Mouse (Mus musculus): Measurements from ENCODE around the gene Erlec1. TPM values are rescaled to one million over a fixed set of nuclear protein-coding genes. Genes with fewer than 3 reads are reported as not detected.

Gene Erlec1
- polyA plus RNA-seq (2012; ENCODE audit: low replicate concordance), result 17.0 and 47.6 TPM in 2 replicates

DNA sequence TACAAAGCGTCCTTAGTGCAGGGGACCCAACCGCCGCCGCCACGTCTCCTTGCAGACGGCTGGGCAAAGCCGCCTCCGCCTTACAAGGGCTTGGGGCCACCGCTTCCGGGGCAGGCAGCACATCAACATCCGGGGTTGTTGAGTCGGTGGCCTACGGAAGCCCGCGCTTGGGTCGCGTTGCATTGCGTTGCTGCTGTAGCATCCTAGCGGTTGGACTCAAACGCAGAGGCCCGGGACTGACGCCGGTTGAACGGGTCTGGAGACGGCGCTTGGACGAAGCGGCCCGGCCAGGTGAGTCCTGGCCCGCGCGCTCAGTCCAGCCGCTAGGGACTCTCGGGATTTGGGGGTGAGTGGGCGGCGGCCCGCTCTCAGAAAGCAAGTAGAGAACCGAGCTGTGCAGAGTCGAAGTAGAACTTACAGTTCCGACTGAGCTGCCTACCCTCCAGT is at the start of gene Erlec1:
Erlec1 (minus strand) TSS at position 57 of the 447 bp plus-strand sequence.

DNA sequence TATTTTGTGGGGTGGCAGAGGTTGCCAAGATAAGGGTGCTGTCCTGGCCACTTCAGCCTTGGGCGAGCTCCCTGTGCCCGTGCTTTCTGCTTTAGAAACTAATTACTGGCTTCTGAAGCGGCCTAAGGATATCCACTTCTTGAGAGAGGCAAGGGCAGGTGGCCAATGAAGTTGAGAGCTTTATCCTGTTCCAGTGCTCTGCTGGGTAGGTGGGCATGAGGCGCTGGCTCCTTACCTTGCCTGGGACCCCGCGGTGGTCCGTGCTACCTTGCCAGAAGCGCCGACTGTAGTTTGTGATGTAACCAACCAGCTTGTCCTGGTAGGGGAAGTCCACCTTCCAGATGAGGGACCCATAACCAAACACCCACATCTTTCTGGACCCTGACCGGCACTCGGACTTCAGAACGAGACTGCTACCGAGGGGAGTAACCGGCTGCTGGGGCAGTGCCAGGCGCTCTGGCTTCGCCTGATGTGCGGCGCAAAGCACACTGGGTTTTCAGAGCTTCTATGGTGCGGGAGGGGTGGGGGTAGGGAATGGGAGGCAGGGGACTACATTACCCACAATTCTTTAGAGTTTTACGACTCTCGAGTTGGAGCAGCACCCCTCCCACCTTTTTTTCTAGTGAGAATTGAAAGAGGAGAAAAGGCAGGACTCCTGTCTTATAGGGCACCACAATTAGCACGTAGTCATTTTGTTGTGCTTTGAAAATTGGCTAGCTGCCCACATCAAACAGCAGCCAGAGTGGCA is 31.9 kb upstream of the Erlec1 start, which contains the start of gene Chac2:
Chac2 (minus strand) TSS at position 474 of the 748 bp plus-strand sequence.

DNA sequence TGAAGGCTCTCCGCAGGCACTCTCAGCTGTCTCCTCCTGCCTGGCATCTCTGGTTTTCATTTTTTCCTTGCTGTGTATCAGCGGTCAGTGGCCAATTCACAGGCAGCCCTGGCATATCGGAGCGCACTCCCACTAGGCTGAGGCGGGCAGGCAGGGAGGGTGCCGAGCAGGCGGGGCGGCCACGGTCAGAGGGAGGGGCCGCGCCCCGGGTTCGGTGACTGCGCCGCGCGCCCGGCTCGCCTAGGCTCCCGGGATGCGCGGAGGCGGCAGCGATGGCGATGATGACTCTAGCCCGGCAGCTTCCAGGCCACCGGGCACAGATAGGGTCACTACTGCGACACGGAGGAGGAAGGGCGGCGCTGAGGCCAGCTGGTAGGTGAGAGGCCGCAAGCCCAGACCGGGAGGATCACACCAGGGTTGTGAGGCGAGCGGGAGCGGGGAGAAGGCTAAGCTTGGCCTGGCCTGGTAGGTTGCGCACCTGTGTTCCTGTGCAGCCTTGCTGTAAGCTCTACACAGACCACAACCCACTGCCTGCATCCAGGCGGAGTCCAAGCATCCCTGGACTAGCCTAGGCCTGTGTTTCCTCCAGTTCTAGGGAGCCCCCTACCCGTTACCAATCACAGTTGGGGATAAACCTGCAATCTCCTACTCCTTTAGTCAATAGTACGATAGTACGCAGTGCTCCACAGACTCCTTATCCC is 68.8 kb downstream of the Erlec1 start, which contains the start of the genes Gpr75 and Asb3:
Gpr75 (plus strand) TSS at position 188 of the 701 bp plus-strand sequence.
Asb3 (plus strand) TSS at position 246 of the 701 bp plus-strand sequence.

Other genes starting within 250 kb of the Erlec1 start
- 4.2 and 5.1 TPM in 2 replicates for gene Psme4, start 182.6 kb downstream of the Erlec1 start, polyA plus RNA-seq (2012; ENCODE audit: low replicate concordance)
- gene Gpr75, start 69.0 kb downstream of the Erlec1 start, polyA plus RNA-seq (2012; ENCODE audit: low replicate concordance), result not detected in 2 replicates
- gene Asb3, start 68.9 kb downstream of the Erlec1 start, polyA plus RNA-seq (2012; ENCODE audit: low replicate concordance), result 1.3 and 1.7 TPM in 2 replicates
- gene Chac2, start 32.0 kb upstream of the Erlec1 start, polyA plus RNA-seq (2012; ENCODE audit: low replicate concordance), result 0.24 and 5.5 TPM in 2 replicates
- not detected in 2 replicates for gene Gm17332, start 228.1 kb upstream of the Erlec1 start, polyA plus RNA-seq (2012; ENCODE audit: low replicate concordance)